Mouse (Mus musculus): ENCODE measurements around the gene Gna15.
A peak's percentile ranks its signal among the peaks of the same experiment; 100 is the strongest.

The Gna15 gene

GRCm38 (mm10) chr10:81553807-81554755, 30.1 kb upstream of the Gna15 start:
- no peak for DNase-seq

GRCm38 (mm10) chr10:81553232-81553631, 29.2 kb upstream of the Gna15 start:
- peak in 1 of 2 experiments; percentile 60 for DNase-seq

- peak; percentile 96 to 98 for DNase-seq
Measured at GRCm38 (mm10) chr10:81551597-81552102, 27.6 kb upstream of the Gna15 start.

- peak; percentile 82 to 87 for DNase-seq
Measured at GRCm38 (mm10) chr10:81550257-81550656, 26.2 kb upstream of the Gna15 start.

GRCm38 (mm10) chr10:81548944-81549343, 24.9 kb upstream of the Gna15 start:
- no peak for DNase-seq

- DNase-seq: no peak
Measured at GRCm38 (mm10) chr10:81546788-81547571, 23.0 kb upstream of the Gna15 start.

- no peak for DNase-seq
Measured at GRCm38 (mm10) chr10:81546332-81546731, 22.3 kb upstream of the Gna15 start.

- DNase-seq: peak; percentile 99 to 100
Measured at GRCm38 (mm10) chr10:81545161-81545747, 21.2 kb upstream of the Gna15 start, which contains the start of gene Gna11. TSS of gene Gna11 (minus strand) at chr10:81545190.

- DNase-seq: no peak
Measured at GRCm38 (mm10) chr10:81544296-81545160, 20.5 kb upstream of the Gna15 start.

- no peak for DNase-seq
Measured at GRCm38 (mm10) chr10:81543633-81544032, 19.6 kb upstream of the Gna15 start.

GRCm38 (mm10) chr10:81542727-81543460, 18.9 kb upstream of the Gna15 start:
- DNase-seq: no peak

- peak; percentile 74 to 91 for DNase-seq
Measured at GRCm38 (mm10) chr10:81541803-81542202, 17.8 kb upstream of the Gna15 start.

GRCm38 (mm10) chr10:81541363-81541762, 17.3 kb upstream of the Gna15 start:
- no peak for DNase-seq

GRCm38 (mm10) chr10:81538321-81539048, 14.5 kb upstream of the Gna15 start:
- no peak for DNase-seq

GRCm38 (mm10) chr10:81537429-81537828, 13.4 kb upstream of the Gna15 start:
- no peak for DNase-seq

GRCm38 (mm10) chr10:81536734-81537133, 12.7 kb upstream of the Gna15 start:
- DNase-seq: peak in 1 of 2 experiments; percentile 42

GRCm38 (mm10) chr10:81534826-81535225, 10.8 kb upstream of the Gna15 start:
- no peak for DNase-seq

- peak; percentile 85 to 91 for DNase-seq
Measured at GRCm38 (mm10) chr10:81526779-81527178, 2.8 kb upstream of the Gna15 start.

GRCm38 (mm10) chr10:81525017-81525694, 1.1 kb upstream of the Gna15 start:
- no peak for DNase-seq

- no peak for DNase-seq
Measured at GRCm38 (mm10) chr10:81523570-81523969, 455 bp downstream of the Gna15 start.
